Mouse (Mus musculus) lung, postnatal 25 days (tissue): ENCODE data around the gene Aak1.

Experiments
- DNase-seq: peaks from one replicate; pipeline ENCODE4 v3.0.0; 2022; ENCODE audit warnings: low spot score

Aak1 gene

DNA sequence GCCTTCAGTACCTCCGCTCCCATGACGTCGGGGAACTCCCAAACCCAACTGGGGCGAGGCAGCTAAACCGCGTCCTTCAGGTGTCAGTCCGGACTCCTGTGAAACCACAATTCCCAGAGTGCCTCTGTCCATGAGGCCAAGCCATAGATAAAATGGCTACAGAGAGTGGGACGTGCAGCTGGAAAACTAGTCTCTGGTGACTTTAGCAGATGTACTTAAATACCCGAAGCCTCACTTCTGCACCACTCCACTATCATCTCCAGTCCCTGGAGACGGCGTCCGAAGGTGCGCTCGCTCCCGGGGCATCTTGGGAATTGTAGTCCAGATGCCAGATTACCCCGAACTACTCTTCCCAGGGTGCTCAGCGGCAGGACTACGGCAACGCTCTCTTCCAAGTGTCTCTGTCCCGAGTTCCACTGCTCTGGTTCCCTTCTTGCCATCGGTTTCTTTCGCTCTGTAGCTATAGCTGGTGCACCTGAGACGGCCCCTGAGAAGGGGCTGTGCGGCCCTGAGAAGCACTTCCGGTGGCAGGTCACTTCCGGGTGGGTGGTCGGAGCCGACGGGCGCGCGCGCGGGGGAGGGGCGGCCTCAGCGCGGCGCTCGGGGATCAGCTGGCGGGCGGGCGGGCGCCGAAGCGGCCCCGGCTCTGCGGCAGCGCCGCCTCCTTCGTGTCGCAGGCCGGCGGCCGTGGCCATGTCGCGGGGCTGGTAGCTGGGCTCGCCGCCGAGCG, at the start of gene Aak1:
TSS of gene Aak1 (plus strand) at position 603 of the 730 bp plus-strand sequence.
- DNase-seq: peak; percentile 93

DNA sequence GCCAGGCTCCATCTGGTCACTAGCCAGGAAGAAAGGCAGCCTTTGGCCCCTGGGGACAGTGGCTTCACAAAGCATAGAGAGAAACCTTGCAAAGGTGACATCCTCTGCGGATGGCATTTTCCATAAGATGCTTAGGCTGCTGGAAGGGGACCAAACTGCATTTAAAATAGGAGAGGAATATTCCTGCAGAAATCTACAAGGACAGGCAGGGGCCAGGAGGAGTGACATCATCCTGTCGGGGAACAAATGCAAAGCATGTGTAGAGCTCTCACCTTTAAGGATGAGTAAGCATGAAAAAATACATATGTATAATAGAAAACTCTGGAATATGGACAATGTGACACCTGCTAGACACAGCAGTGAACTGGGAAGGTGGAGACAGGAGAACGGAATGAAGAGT, 48.9 kb upstream of the Aak1 start:
- no peak for DNase-seq

DNA sequence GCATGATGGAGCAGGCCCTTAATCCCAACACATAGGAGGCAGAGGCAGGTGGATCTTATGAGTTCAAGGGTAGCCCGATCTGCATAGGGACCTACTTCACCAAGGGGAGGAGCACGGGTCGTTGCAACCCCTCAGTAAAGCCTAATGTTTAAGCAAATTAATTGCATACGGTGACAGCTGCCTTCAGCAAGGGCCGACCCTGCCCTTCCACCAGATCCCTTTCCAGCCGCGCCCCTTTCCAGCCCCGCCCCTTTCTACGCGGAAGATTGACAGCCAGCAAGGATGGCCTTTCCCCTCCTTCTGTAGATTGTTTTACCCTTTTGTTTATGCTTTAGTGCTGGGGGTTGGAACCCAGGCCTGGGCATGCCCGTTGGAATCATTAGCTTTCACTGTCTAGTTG, 47.9 kb upstream of the Aak1 start:
- DNase-seq: no peak

DNA sequence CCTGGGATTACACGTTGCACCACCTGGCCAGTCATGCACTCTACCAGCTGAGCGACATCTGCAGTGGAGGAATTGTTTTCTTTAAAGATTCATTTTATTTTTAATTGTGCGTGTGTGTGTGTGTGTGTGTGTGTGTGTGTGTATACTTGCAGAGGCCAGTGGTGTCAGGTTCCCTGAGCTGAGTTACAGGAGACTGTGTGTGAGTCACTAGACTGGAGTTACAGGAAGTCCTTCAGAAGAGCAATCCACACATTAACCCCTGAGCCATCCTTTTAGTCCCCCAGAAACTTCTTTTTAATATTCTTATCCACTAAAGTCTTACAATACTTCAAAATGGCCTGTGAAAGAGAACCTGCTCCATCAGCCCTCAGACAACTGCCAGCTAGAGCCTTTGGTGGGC, 44.7 kb upstream of the Aak1 start:
- no peak for DNase-seq

DNA sequence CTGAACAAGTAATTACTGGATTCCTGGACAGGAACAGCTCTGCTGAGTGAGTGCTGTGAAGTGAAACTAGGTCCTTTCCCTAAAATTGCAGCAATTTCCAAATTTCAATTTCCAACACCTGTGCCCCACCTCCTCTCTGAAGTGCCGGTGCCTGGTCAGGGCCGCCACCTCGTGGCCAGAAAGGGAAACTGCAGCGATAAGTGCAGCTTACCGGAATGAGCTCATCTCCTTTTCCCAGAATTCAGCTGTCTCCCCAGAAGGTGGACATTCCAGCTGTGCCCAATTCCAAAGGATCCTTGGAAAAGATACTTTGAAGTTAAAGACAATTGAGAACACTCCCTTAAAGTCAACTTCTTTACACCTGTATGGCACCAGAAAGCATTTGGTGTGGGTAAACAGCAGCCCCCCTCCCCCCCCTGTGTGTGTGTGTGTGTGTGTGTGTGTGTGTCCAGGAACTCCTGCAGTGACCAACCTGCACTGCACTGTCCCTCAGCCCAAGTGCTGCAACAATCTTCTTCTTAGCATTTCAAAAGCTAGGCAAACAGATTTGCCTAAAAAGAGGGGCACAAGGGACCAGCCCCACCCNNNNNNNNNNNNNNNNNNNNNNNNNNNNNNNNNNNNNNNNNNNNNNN, 42.7 kb upstream of the Aak1 start:
- peak; percentile 75 for DNase-seq

DNA sequence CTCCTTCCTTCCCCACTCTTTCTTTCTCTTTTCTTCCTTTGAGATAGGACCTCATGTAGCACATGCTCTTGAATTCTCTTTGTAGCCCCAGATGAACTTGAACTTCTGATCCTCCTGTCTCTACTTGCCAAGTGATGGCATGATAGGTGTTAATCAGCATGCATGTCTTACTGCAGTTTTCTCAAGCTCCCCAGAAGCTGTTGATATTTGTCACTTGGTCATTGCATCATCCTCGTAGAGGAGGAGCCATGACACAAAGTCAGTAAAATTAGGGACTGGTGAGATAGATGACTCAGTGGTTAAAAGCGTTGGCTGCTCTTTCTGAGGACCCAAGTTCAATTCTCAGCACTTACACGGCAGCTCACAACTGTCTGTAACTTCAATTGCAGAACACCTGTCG, 36.4 kb upstream of the Aak1 start:
- no peak for DNase-seq

DNA sequence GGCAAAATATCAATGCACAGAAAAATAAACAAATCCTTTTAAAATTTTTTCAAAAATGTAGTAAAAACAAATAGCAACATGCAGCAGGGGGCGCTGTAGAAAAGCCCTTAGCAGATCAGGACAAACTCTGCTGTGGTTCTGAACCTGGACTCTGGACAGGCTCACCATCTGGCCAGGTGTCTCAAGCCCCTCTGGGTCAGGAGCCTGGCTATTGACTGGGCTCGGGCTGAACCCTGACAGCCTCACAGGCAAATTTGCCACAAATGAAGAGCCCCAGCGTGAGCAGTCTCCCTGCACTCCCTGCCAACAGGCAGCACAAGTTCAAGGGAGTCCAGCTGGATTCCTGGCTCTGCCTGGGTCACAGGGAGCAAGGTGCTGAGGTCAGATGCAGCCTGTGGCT, 36.0 kb upstream of the Aak1 start:
- DNase-seq: peak; percentile 59

DNA sequence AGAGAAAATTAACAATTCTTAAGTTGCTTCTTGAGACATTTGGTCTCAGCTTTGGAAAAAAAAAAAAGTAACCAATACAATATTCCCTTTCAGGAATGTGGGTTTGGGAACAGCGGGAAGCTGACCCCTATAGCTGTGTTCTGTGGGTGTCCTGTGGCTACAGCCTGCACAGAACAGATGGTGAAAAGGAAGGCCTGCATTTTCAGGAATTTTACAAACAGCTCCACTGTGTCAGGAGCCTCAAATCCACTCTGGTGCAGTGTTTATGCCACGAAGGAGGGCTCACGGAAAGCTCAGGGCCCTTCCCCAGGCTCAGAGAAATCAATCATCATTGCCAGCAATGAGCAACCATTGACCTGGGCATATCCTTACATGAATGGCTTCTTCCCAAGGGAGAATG, 34.4 kb upstream of the Aak1 start:
- no peak for DNase-seq

DNA sequence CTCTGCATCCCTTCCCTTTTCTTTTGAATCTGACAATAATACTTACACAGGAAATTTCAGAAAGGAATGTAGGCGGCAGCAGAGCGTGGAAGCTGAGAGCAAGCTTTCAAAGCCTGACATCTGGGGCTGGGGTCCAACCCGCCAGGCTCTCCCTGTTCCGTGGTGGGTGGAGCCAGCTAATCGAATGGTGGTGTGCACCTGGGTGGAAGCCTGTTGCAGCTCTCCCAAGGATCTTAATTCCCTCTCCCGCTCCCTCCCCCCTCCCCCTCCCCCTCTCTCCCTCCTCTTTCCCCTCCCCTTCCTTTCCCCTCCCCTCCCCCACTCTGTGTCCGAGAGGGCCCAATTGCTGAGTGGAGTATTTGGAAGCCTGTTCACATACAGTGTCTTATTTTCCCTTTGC, 33.9 kb upstream of the Aak1 start:
- no peak for DNase-seq

DNA sequence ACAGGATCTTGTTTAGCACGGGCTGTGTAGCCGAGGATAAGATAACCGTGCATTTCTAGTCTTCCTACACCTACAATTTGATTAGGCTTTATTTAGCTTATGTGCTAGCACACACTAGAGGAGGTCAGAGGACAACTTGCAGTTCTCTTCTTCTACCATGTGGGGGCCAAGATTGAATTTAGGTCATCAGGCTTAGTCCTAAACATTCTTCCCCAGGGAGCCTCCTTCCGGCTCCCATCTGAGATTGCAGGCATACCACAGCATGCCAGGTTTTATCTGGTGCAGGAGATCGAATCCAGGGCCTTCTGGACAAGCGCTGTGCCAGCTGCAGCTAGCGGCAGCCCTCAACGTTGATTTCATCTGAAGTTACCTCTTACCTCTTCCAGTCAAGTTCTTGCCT, 32.7 kb upstream of the Aak1 start:
- peak; percentile 54 for DNase-seq

DNA sequence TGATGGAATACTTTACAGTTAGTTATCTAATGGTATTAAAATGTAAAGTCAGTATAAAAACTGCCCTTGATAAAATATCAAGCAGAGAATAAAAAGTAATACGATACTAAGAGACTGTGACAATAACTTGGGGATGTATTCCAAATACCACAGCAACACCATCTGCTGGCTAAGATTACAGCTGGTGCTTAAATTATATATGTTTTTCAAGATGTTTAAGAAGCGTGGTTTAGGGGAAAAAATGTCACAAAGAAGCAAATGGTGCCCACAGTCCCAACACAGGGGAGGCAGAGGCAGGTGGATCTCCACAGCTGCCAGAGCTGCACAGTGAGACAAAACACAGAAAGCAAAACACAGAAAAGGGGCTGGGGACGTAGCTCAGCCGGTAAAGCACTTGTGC, 30.4 kb upstream of the Aak1 start:
- DNase-seq: no peak

DNA sequence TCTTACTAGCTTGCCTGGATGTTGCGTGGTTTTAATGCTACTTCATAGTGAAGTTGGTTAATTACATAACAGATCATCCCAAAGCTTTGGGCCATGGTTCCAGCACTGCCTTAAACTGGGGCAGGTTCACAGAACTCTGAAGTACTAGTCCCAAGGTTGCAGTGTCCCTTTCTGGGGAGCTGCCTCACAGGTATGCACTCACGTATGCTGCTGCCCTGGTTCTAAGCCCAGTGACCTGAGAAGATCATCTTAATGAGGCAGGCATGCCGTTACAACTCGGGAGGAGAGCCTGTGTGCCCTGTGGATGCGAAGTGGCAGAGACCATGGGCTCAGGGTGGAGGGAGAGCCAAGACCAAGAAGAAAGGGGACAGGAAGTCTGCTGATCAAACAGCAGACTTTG, 29.4 kb upstream of the Aak1 start:
- no peak for DNase-seq

DNA sequence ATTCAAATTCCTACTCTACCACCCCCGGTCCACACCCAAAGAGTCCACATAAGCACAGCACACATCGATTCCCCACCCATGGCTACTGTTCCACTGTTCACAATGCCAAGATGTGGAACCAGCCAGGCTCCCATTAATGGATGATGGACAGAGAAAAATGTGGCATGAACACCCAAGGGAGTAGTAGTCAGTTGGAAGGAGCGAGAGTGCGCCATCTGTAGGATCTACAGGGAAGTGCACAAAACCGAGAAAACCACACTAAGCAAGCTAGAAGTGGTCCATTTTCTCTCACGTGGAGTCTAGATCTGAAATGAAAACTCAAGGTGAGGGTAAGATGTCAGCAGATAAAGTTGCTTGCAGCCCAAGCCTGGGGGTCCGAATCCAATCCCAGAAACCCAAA, 28.6 kb upstream of the Aak1 start:
- DNase-seq: no peak

DNA sequence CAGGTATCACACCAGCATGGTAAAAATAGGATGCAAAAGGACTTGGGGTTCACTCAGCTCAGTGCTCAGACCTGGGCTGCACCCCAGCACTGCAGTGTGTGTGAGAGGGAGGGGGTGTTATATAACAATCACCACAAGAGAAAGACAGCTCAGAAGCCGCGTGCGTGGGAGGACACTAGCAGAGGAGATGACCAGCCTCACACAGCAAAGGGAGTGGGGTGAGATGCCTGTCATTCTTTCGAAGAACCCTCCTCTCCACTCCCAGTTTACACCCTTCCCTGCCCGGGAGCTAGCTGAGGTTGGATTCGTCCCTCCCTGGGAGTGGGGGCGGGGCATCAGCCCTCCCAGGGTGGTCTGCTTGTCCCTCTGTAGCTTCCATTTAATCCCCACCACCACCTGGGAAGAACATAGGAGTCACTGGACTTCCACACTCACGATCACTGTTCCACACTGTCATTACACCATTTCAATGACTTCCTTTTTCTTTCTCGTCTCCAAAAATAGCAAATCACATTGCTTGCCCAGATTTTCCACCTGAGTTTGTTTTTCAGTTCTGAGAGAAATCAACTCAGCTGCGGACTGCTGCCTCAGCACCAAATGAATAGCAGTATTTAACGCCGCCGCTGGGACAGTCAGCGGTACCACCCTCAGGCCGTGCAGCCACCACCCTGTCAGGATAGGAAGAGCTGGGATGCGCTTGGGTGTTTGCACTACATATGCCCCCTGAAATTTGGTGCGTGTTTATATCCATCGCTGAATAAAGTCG, 26.8 kb upstream of the Aak1 start:
- peak; percentile 50 for DNase-seq

DNA sequence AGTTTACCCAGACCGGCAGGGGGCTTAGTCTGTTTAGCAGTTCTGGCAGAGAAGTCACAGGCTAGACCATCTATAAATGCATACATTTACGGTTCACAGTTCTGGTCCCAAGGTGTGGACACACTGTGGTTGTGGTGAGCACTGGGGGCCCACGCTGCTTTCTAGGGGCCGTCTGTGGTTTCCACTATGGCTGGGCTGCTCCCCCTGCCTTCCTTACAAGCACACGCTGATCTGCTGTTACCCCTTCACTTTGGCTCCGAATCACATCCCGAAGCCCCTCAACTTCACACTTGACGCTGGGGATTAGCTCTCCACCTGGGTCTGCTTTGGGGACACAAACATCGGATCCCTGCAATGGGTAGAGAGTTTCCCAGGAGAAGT, 26.3 kb upstream of the Aak1 start:
- no peak for DNase-seq

DNA sequence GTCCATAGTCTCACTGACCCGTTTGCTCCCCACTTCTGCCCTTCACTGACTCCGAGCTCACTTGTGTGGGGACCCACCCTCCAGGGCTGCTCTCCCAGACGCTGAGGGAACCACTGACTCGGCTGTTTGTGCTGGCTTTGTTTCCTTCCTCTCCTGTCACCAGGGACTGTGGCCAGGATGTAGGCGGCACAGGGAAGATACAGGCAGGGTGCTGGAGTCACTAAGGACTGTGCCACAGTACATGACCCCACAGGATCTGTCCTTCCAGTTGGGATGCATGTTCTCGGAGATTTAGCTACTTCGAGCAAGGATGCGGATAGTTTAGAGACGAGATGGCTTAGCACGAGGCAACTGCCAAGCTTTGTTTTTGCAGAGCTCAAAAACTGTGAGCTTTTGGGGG, 25.5 kb upstream of the Aak1 start:
- DNase-seq: peak; percentile 80

DNA sequence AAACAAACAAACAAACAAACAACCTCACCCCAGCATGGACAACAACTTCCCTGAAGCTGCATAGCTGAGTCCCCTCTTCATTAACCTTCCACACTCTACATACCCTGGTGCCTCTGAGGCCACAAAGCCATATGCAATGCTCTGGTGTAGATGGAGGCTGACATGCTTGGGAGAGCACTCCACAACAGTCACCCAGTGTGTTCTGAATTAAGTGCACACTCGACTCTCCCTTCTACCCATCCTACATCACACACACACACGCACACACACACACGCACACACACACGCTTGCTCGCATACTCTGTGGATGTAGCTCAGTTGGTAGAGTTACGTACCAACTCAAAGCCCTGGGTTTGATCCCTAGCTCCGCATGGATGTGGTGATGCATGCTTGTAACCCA, 24.9 kb upstream of the Aak1 start:
- DNase-seq: no peak

DNA sequence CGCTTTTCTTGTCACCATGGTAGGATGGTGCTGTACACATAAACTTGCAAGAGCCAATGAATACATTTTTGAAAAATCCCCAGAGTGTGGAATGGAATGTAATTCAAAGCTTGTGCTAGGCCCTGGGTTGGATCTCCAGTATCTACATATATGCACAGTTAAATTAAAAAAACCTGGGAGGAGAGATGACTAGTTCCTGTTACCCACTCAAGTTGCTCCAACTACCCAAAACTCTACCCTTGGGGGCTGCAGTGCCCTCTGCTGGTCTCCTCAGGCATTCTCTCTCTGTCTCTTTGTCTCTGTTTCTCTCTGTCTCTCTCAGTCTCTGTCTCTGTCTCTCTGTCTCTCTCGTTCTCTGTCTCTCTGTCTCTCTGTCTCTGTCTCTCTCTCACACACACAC, 21.9 kb upstream of the Aak1 start:
- no peak for DNase-seq

DNA sequence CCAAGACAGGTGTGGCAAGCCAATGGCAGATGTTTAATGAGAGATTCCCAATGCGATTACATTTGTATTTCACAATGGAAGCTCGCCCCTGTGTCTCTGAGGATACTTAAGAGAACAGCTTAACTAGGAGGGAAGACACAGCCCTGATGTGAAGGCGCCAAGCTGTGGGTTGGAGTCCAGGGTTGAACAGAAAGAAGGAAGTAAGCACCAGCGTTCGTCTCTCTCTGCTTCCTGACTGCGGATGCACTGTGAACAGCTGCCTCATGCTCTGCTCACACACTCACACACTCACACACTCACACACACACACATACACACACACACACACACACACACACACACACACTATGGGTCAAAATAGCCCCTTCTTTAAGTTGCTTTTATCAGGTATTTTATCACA, 19.5 kb upstream of the Aak1 start:
- DNase-seq: no peak

DNA sequence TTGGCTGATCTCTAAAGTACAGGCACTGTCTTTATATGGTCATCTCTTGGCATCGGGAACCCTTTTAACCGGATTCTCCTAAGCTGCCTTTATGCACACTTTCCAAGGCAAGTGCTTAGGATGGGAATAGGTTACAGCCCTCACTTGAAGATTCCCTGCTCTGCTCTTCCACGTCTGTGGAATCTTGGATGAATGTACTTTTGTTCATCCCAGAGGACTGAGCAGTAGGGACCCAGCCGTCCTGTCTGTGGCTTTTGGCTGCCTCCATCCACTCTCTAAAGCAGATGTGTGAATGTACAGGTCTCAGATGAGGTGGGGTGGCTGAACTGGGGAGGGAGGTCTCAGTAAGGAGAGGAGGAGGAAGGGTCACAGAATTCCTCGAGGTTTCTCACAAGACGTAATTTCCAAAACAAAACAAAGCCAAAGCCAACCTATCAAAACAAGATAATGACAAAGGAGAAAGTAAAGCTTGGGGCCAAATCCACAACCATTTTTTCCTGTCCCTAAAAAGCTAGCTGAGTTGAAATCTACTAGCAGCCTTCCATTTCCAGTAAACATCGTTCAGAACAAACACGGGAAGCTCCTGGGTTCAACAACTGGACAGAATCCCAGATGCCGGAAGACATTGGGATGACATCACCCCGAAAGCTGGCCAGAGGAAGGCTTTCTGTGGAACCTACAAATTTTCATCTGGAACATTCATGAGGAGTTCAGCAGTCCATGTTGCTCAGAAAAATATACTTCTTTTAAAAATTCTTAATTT, 18.4 kb upstream of the Aak1 start:
- peak; percentile 83 for DNase-seq

DNA sequence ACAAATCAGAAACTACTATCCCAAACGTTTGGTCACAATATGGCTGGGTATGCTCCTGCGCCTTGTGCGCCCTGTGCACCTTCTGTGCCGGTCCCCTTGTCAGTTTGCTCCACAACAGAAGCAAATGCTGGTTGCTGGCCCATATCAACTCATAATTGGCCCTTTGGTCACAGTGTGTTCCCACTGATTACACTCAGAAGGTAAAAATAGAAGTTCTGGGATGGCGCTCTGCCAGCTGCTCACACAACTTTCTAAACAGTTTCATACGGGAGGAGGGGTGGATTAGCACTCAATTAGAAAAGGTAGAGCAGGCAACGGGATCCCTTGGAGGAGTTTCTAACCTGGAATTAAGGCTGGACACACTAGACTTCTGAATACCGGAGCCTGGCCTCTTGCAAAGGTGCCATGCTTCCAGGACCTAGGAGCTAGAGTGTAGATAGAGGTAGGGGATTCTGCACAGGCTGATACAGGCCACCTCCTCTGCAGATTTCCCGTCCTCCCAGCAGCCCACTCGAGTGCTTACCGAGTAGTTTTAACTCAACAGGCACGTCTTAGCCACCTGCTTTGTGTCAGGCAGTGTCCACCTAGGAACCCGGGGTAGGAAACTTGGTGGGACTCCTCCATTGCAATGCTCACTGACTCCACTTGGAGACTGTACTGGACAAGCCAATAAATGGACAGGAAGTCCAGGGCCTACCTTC, 16.4 kb upstream of the Aak1 start:
- DNase-seq: peak; percentile 89

DNA sequence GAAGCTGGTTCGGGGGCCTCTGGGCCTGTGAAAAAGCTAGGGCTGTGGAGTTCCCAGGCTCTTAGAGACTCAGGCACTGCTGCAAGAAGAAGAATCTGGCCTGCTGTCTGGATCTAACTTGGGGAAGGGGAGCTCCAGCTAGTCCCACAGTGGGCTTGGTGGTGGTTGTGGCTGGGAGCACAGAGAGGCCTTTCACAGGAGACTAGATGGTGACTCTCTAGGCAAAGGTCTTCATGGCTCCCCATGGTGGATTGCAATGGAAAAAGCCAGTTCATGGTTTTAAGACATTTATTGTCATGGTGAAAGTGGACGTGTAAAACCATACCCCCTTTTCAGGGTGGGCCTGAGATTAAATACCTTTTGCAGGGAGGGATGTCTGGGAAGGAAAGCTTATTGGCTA, 10.2 kb upstream of the Aak1 start:
- no peak for DNase-seq
